Mouse (Mus musculus) liver, embryonic 14.5 days (tissue): Measurements from ENCODE around the gene Lrg1.

ENCODE experiments used
- CTCF ChIP-seq: IDR thresholded peaks from 2 replicates; pipeline ENCODE4 v1.5.1; 2016; ENCODE audit warnings: antibody characterized with exemption, low read depth, control low read depth
- EP300 ChIP-seq: IDR thresholded peaks from 2 replicates; pipeline ENCODE4 v1.6.1; 2016; ENCODE audit warnings: antibody characterized with exemption, low read depth

DNA sequence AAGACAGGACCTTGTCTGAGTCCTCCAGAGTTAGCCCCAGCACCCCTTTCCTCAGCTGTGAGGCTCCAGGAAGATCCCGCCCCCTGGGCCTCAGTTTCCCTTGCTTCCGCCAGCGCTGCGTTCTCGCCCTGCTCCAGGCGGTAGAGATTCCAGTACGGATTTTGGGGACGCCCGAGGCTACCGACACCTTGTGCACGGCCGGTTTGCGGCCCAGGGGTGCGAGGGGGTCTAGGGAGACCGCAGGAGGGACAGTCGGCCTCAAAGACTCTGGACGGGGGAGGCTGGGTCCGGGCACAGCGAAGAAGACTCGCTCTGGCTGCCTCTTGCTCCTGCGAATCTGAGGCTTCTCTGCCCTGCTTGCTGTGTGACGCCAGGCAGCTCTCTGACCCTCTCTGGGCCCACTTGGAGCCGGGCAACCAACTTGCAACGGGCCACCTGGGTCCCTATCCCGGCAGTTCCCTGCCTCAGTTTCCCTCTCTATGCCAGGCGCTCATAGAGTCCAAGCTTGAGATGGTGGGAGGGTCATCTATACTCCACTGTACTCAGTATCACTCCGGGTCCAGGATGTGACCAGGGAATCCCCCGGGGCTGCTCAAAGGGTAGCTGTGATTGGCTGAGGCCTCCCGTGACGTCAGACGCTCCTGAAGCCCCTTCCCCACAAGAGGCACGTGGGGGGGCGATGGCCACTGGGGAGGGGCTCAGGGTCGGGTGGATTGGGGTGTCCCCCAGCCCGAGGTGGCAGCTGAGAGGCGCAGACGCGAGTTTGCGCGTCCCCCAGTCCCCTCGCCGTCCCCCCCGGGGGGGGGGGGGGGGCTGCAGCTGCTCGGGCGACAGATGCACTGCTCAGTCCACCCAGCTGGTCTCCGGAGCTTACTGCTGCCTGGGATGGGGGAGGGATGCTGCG, 20.2 kb upstream of the Lrg1 start:
- no peak for TF ChIP-seq CTCF
- TF ChIP-seq EP300, result no peak
